ENCODE assay signal across 10 mouse cellular contexts in genomic region chrX:57923836-57924235, GRCm38 (mm10).
DNase-seq lines count a peak whose midpoint lies in the region; ATAC-seq and TF ChIP-seq lines count a peak whose summit lies in the region.
"Had no signal": no experiment of that assay in that cellular context is flagged by ENCODE, and none has a peak within 500 bp of the region (broad histone marks: within the 10 kb centered on the region; RNA-seq: fewer than 3 reads in every experiment).

No protein-coding gene starts in this region.

- no peaks in the 10 kb centered on the region for H3K36me3 ChIP-seq in intestine, postnatal 0 days (ENCODE audit: control insufficient read depth, insufficient read depth)
- no peaks in the 10 kb centered on the region for H3K36me3 ChIP-seq in intestine, embryonic 15.5 days

- TF ChIP-seq CTCF in intestine, postnatal 0 days (IDR thresholded peaks at IDR 0.05; ENCODE audit: low read depth): peak; percentile 43
- peak; percentile 55; the same call in 1 of the 2 replicates for TF ChIP-seq CTCF in brain, embryonic 14.5 days (IDR thresholded peaks at IDR 0.05; ENCODE audit: borderline replicate concordance, extremely low read depth, insufficient read depth, insufficient read length)

- WGBS in intestine, postnatal 0 days: 31% methylated on average over 5 of the region's 5 CpGs
- 35% methylated on average over 5 of the region's 5 CpGs for WGBS in intestine, embryonic 15.5 days

- no peak overlapping the region for H3K4me3 ChIP-seq in intestine, postnatal 0 days (ENCODE audit: low read depth, low read length)
- no peak overlapping the region for H3K4me3 ChIP-seq in intestine, embryonic 15.5 days (replicated peaks)

- H3K27me3 ChIP-seq in intestine, postnatal 0 days (replicated peaks; ENCODE audit: control insufficient read depth, insufficient read depth, low read length): peaks cover 36% of the 10 kb centered on the region
- peaks cover 21% of the 10 kb centered on the region for H3K27me3 ChIP-seq in intestine, embryonic 15.5 days (replicated peaks)

- H3K27ac ChIP-seq in intestine, postnatal 0 days (ENCODE audit: low read depth, low read length): no peak overlapping the region
- H3K27ac ChIP-seq in intestine, embryonic 15.5 days: no peak overlapping the region

- H3K4me1 ChIP-seq in intestine, postnatal 0 days (replicated peaks; ENCODE audit: control insufficient read depth, insufficient read depth, low read length): no peaks in the 10 kb centered on the region
- H3K4me1 ChIP-seq in intestine, embryonic 15.5 days (replicated peaks): no peaks in the 10 kb centered on the region

- DNase-seq in cerebellum, postnatal 10 days: peak; percentile 71 to 73
- no peak for DNase-seq in cerebellum, adult 8-10 months
- DNase-seq in 3T3-L1 (ENCODE audit: low read depth, low spot score): peak; percentile 33
- DNase-seq in brain, embryonic 14.5 days (ENCODE audit: low read depth): peak; percentile 63
- DNase-seq: kidney, postnatal 25 days; lung, postnatal 10 days had no signal

- ATAC-seq in intestine, postnatal 0 days: no peak
- no peak for ATAC-seq in intestine, embryonic 15.5 days
- no peak for ATAC-seq in megakaryocyte, adult 5-6 weeks (ENCODE audit: poor library complexity, severe bottlenecking)
- no peak for ATAC-seq in granulocyte monocyte progenitor cell, adult 5-6 weeks (replicated peaks; ENCODE audit: poor library complexity, severe bottlenecking)

- H3K9me3 ChIP-seq in intestine, postnatal 0 days (ENCODE audit: control insufficient read depth): no peaks in the 10 kb centered on the region
- H3K9me3 ChIP-seq in intestine, embryonic 15.5 days: no peaks in the 10 kb centered on the region

- H3K9ac ChIP-seq in intestine, postnatal 0 days (ENCODE audit: low read depth, low read length): no peak overlapping the region
- H3K9ac ChIP-seq in intestine, embryonic 15.5 days: no peak overlapping the region

- no peak overlapping the region for H3K4me2 ChIP-seq in intestine, postnatal 0 days (replicated peaks; ENCODE audit: low read depth)
- H3K4me2 ChIP-seq in intestine, embryonic 15.5 days (replicated peaks): no peak overlapping the region

- TF ChIP-seq POLR2A in brain, embryonic 14.5 days (IDR thresholded peaks at IDR 0.05; ENCODE audit: borderline replicate concordance, extremely low read depth, insufficient read depth, insufficient read length, poor library complexity, severe bottlenecking): no peak
